Mouse (Mus musculus): ENCODE data around the gene Scube3. TPM values are rescaled to one million over a fixed set of nuclear protein-coding genes. Genes with fewer than 3 reads are reported as not detected.

Scube3 gene
- total and polyA plus RNA-seq, 3 experiments, result 0.22 TPM; not detected in 2

DNA sequence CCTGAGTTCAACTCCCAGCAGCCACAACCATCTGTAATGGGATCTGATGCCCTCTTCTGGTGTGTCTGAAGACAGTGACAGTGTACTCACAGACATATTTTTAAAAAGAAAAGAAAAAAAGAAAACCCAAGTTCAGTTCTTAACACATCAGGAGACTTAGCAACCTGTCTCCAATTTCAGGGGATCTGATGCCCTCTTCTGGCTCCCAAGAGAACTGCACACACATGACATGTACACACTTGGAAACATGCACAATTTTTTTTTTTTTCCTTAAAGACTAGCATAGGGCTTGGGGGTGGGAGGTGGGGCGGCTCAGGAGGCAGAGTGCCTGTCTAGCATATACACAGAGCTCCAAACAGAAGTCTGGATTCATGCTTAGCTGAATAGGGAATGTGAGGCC, 41.3 kb upstream of the Scube3 start:
- H3K4me3 ChIP-seq (ENCODE audit: low read depth, low read length), result no peak overlapping the region
- no peak for TF ChIP-seq CTCF (IDR thresholded peaks at IDR 0.05; ENCODE audit: low read depth, low read length)
- TF ChIP-seq GATA2 (IDR thresholded peaks at IDR 0.05; ENCODE audit: borderline replicate concordance, low read depth, low read length), result no peak
- no peaks in the 10 kb centered on the region for H3K36me3 ChIP-seq (replicated peaks)
- H3K4me1 ChIP-seq (ENCODE audit: insufficient read depth, low read depth, low read length), result no peaks in the 10 kb centered on the region; the same call in 1 of the 2 replicates
- no peak for ATAC-seq (ENCODE audit: extremely low read depth, insufficient number of reproducible peaks, low FRiP score, poor library complexity, severe bottlenecking)
- no peak for DNase-seq (ENCODE audit: low spot score)
- H3K9me3 ChIP-seq (replicated peaks), result peaks cover 3% of the 10 kb centered on the region; the same call in 1 of the 2 replicates
- peaks cover 9% of the 10 kb centered on the region; the same call in 1 of the 2 replicates for H3K27me3 ChIP-seq (ENCODE audit: insufficient read depth, low read length)

DNA sequence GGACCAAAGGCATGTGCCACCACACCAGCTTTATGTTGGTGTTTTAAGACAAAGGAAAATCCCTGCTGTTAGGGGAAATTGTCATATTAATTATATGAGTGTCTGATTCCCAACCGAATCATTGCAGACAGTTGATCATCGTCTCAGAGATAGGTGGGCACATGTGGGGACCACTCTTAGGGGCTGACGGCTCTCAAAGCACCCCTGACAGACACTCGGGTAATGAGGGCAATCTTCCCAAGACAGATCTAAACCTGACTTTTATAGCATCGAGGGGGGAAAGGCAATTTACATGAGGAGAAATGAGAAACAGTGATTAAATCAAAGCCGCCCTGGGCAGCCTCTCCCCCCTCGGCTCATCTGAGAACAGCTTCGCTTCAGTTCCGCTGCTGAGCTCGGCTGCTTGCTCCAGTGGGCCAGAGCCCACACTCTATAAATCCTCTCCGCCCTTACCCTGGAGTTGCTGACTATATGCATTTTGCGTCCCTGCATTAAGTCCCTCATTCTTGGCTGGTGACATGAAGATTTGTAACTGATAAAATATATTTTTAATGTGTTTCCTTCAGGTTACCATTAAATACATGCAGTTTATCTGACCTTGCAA, 40.6 kb upstream of the Scube3 start:
- H3K27me3 ChIP-seq (ENCODE audit: insufficient read depth, low read length), result peaks cover 9% of the 10 kb centered on the region; the same call in 1 of the 2 replicates
- no peak for ATAC-seq (ENCODE audit: extremely low read depth, insufficient number of reproducible peaks, low FRiP score, poor library complexity, severe bottlenecking)
- H3K4me1 ChIP-seq (ENCODE audit: insufficient read depth, low read depth, low read length), result no peaks in the 10 kb centered on the region; the same call in 1 of the 2 replicates
- no peak for DNase-seq (ENCODE audit: low spot score)
- H3K36me3 ChIP-seq (replicated peaks), result no peaks in the 10 kb centered on the region
- H3K4me3 ChIP-seq (ENCODE audit: low read depth, low read length), result no peak overlapping the region
- peaks cover 3% of the 10 kb centered on the region; the same call in 1 of the 2 replicates for H3K9me3 ChIP-seq (replicated peaks)
- TF ChIP-seq TAL1 (conservative IDR thresholded peaks at IDR 0.05; ENCODE audit: low read depth, low read length) (no peak), CTCF (IDR thresholded peaks at IDR 0.05; ENCODE audit: low read depth, low read length) (no peak), POLR2AphosphoS5 (IDR thresholded peaks at IDR 0.05; ENCODE audit: insufficient replicate concordance, low read depth, low read length) (no peak), GATA2 (IDR thresholded peaks at IDR 0.05; ENCODE audit: borderline replicate concordance, low read depth, low read length) (no peak), GATA1 (IDR thresholded peaks at IDR 0.05; ENCODE audit: borderline replicate concordance, low read length) (no peak)

DNA sequence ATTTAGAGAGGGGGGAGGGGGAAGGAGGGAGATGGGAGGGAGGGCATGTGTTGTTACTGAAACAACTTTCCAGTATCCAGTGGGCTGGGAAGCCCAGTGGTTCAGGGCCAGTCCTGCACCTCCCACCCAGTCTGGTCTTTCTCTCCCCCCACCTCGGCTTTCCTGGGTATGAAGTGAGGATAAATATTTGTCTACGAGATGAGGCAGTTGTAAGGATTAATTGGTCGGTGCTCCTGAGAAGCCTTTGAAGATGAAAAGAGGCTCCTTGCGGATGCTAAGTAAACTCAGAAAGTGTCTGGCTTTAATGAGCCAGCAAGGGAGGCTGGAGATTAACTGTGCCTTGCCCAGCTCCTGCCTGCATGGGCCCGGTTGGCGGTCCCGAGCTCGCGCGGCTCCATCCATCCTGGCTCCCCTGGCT, 40.0 kb upstream of the Scube3 start:
- Histone ChIP-seq H3K4me3 (ENCODE audit: low read depth, low read length) (no peak overlapping the region), H3K36me3 (replicated peaks) (no peaks in the 10 kb centered on the region), H3K9me3 (replicated peaks) (peaks cover 3% of the 10 kb centered on the region; the same call in 1 of the 2 replicates), H3K27me3 (ENCODE audit: insufficient read depth, low read length) (peaks cover 9% of the 10 kb centered on the region; the same call in 1 of the 2 replicates), H3K4me1 (ENCODE audit: insufficient read depth, low read depth, low read length) (no peaks in the 10 kb centered on the region; the same call in 1 of the 2 replicates)
- ATAC-seq (ENCODE audit: extremely low read depth, insufficient number of reproducible peaks, low FRiP score, poor library complexity, severe bottlenecking) (no peak), DNase-seq (ENCODE audit: low spot score) (no peak)
- TF ChIP-seq GATA1 (IDR thresholded peaks at IDR 0.05; ENCODE audit: borderline replicate concordance, low read length), result no peak

DNA sequence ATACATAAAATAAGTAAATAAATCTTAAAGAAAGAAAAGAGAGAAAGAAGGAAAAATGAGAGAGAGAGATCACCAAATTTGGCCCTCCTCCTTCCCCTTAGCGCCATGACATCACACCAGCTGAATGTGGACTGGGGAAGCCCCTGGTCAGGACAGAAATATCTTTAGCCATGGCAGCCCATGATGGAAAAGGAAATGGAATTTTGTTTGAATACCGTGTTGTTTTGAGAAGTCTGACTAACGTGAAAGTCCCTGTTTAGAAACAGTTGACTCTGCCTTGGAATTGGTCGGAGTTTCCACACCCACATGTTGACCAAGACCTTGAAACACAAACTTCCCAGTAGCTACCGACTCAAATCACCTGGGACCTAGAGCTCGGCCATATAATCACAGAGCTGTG, 37.5 kb upstream of the Scube3 start:
- H3K9me3 ChIP-seq (replicated peaks), result peaks cover 3% of the 10 kb centered on the region; the same call in 1 of the 2 replicates
- no peaks in the 10 kb centered on the region for H3K36me3 ChIP-seq (replicated peaks)
- no peak for DNase-seq (ENCODE audit: low spot score)
- H3K4me3 ChIP-seq (ENCODE audit: low read depth, low read length), result no peak overlapping the region
- TF ChIP-seq POLR2AphosphoS5 (IDR thresholded peaks at IDR 0.05; ENCODE audit: insufficient replicate concordance, low read depth, low read length) (no peak), GATA1 (IDR thresholded peaks at IDR 0.05; ENCODE audit: borderline replicate concordance, low read length) (no peak), CTCF (IDR thresholded peaks at IDR 0.05; ENCODE audit: low read depth, low read length) (no peak), GATA2 (IDR thresholded peaks at IDR 0.05; ENCODE audit: borderline replicate concordance, low read depth, low read length) (no peak), TAL1 (conservative IDR thresholded peaks at IDR 0.05; ENCODE audit: low read depth, low read length) (no peak)
- ATAC-seq (ENCODE audit: extremely low read depth, insufficient number of reproducible peaks, low FRiP score, poor library complexity, severe bottlenecking), result no peak
- peaks cover 13% of the 10 kb centered on the region; the same call in 1 of the 2 replicates for H3K27me3 ChIP-seq (ENCODE audit: insufficient read depth, low read length)
- no peaks in the 10 kb centered on the region; the same call in 1 of the 2 replicates for H3K4me1 ChIP-seq (ENCODE audit: insufficient read depth, low read depth, low read length)

DNA sequence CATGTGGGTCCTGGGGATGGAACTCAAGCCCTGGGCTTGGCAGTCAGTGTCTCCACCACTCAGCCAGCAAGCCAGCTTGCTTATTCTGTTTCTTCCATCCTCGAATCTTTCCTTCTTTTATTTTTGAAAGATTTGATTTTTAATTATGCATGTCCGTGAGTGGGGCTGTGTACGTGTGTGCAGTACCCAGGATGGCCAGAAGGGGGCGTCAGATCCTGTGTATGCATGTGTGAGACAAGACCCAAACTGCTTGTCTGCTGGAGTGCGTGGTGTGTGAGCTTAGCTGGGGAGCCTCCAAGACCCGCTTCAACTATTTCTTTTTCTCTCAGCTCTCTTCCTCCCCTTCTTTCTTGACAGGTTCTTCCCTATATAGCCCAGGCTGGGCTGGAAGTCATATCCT, 35.6 kb upstream of the Scube3 start:
- DNase-seq (ENCODE audit: low spot score) (no peak), ATAC-seq (ENCODE audit: extremely low read depth, insufficient number of reproducible peaks, low FRiP score, poor library complexity, severe bottlenecking) (no peak)
- Histone ChIP-seq H3K27me3 (ENCODE audit: insufficient read depth, low read length) (peaks cover 13% of the 10 kb centered on the region; the same call in 1 of the 2 replicates), H3K9me3 (replicated peaks) (no peaks in the 10 kb centered on the region), H3K4me1 (ENCODE audit: insufficient read depth, low read depth, low read length) (no peaks in the 10 kb centered on the region; the same call in 1 of the 2 replicates), H3K36me3 (replicated peaks) (no peaks in the 10 kb centered on the region), H3K4me3 (ENCODE audit: low read depth, low read length) (no peak overlapping the region)
- TF ChIP-seq GATA2 (IDR thresholded peaks at IDR 0.05; ENCODE audit: borderline replicate concordance, low read depth, low read length), result no peak
- no peak for TF ChIP-seq GATA1 (IDR thresholded peaks at IDR 0.05; ENCODE audit: borderline replicate concordance, low read length)
- peak; percentile 40; the same call in 1 of the 2 replicates for TF ChIP-seq CTCF (IDR thresholded peaks at IDR 0.05; ENCODE audit: low read depth, low read length)

DNA sequence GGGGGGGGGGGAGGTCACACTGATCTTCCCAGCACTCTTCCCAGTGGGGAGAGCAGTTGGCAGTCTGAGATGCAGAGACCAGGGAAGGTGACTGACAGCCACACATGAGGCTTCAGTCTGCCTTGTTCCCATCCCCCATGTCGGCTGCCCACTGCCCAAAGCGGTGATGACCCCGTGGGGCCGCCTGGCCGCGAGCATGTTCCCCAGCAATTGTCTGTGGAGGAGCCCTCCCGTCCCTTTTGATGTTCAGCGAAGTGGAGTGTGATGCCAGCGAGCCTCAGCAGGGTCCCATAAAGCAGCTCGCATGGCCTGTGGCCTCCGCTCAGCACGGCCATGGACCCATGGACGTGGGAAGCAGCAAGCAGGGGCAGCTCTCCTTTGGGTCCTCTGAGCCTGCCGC, 34.7 kb upstream of the Scube3 start:
- Histone ChIP-seq H3K27me3 (ENCODE audit: insufficient read depth, low read length) (peaks cover 14% of the 10 kb centered on the region; the same call in 1 of the 2 replicates), H3K4me3 (ENCODE audit: low read depth, low read length) (no peak overlapping the region), H3K36me3 (replicated peaks) (no peaks in the 10 kb centered on the region), H3K4me1 (ENCODE audit: insufficient read depth, low read depth, low read length) (no peaks in the 10 kb centered on the region; the same call in 1 of the 2 replicates), H3K9me3 (replicated peaks) (0 out of 2 replicates have a peak, but pooled peaks cover 1% of the 10 kb centered on the region)
- no peak for DNase-seq (ENCODE audit: low spot score)
- no peak for TF ChIP-seq GATA2 (IDR thresholded peaks at IDR 0.05; ENCODE audit: borderline replicate concordance, low read depth, low read length)
- TF ChIP-seq GATA1 (IDR thresholded peaks at IDR 0.05; ENCODE audit: borderline replicate concordance, low read length), result no peak
- TF ChIP-seq POLR2AphosphoS5 (IDR thresholded peaks at IDR 0.05; ENCODE audit: insufficient replicate concordance, low read depth, low read length), result no peak
- TF ChIP-seq TAL1 (conservative IDR thresholded peaks at IDR 0.05; ENCODE audit: low read depth, low read length), result no peak
- TF ChIP-seq CTCF (IDR thresholded peaks at IDR 0.05; ENCODE audit: low read depth, low read length), result no peak
- no peak for ATAC-seq (ENCODE audit: extremely low read depth, insufficient number of reproducible peaks, low FRiP score, poor library complexity, severe bottlenecking)

Data from G1E (cell line).